Mouse (Mus musculus): ENCODE measurements around the gene Pxmp4. TPM values are rescaled to one million over a fixed set of nuclear protein-coding genes. Genes with fewer than 3 reads are reported as not detected.

Gene Pxmp4
- polyA plus RNA-seq, 1 experiment from 2014 or later: 28.0 TPM

DNA sequence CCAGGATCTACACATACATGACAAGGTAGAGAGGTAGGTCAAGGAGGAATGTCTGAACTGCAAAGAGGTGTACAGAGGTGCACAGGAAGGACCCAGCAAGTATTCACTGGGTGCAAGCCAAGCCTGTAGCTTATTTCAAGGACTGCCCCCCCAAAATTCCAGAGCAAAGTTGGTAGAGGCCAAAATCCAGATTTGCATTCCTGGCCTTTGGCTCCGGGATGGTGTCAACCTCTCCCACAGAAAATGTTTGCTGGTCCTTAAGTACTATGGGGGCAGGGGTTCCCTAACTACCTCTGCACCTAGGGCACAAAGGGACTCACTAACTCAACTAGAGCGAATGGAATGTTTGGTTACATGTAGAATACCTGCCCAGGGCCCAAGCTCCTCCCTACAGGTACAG, 35.7 kb downstream of the Pxmp4 start:
- 66% methylated on average over 2 of the region's 2 CpGs for WGBS
- peak overlapping the region; percentile 77; the same call in 1 of the 2 replicates for H3K9ac ChIP-seq
- ATAC-seq: no peak
- H3K36me3 ChIP-seq: peaks cover 4% of the 10 kb centered on the region; the same call in 1 of the 2 replicates
- H3K9me3 ChIP-seq: no peaks in the 10 kb centered on the region
- H3K27ac ChIP-seq: peak overlapping the region; percentile 88; the same call in 1 of the 2 replicates
- peaks cover 41% of the 10 kb centered on the region for H3K4me1 ChIP-seq (replicated peaks)
- no peaks in the 10 kb centered on the region for H3K27me3 ChIP-seq (replicated peaks)
- H3K4me3 ChIP-seq (replicated peaks): peak overlapping the region; percentile 90
- peak overlapping the region; percentile 78 for H3K4me2 ChIP-seq (replicated peaks)

DNA sequence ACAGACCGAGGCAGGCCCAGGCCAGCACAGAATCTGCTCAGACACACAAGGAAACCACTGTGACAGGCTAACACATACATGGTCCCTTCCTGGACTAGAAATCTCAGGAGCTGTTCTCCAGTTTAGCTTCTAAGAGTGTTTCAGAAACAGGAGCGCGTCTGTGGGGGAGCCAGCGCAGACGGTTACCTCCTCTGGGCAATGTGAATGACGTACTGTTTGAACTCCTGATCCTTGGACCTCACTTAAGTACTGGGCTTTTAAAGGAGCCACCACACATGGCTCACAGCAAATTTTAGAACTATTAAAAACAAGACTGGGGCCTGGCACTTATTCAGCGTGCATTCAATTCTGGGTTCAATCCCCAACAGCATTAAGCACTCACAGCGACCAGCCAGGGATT, 36.9 kb downstream of the Pxmp4 start:
- H3K36me3 ChIP-seq: peaks cover 9% of the 10 kb centered on the region; the same call in 1 of the 2 replicates
- H3K27ac ChIP-seq: no peak overlapping the region
- H3K27me3 ChIP-seq (replicated peaks): no peaks in the 10 kb centered on the region
- H3K4me2 ChIP-seq (replicated peaks): peak overlapping the region; percentile 9; the same call in 1 of the 2 replicates
- H3K4me3 ChIP-seq (replicated peaks): no peak overlapping the region
- ATAC-seq: no peak
- WGBS: 40% methylated on average over 8 of the region's 8 CpGs
- H3K4me1 ChIP-seq (replicated peaks): peaks cover 40% of the 10 kb centered on the region
- H3K9ac ChIP-seq: peak overlapping the region; percentile 36; the same call in 1 of the 2 replicates
- no peaks in the 10 kb centered on the region for H3K9me3 ChIP-seq

DNA sequence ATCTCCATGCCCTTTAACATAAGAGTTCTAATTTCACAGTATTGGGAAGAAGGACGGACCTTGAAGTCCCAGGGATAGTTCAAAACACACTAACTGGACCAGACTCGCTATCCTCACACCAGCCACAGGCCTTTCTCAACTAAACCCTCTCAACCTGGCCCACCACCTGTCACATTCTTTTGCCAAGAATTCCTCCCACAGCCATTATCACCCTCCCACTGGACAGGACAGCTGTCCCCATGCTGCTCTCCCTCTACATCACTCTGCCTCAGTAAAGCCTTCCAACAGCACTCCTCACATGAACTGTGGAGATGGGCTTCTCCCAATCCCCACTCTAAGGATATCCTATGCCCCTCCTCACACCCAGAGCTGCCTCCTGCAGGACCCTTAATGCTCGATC, 37.9 kb downstream of the Pxmp4 start:
- peaks cover 9% of the 10 kb centered on the region; the same call in 1 of the 2 replicates for H3K36me3 ChIP-seq
- H3K9me3 ChIP-seq: no peaks in the 10 kb centered on the region
- no peak for ATAC-seq
- WGBS: 79% methylated on average over 3 of the region's 3 CpGs
- H3K4me1 ChIP-seq (replicated peaks): peaks cover 35% of the 10 kb centered on the region
- no peak overlapping the region for H3K4me2 ChIP-seq (replicated peaks)
- no peak overlapping the region for H3K4me3 ChIP-seq (replicated peaks)
- H3K9ac ChIP-seq: no peak overlapping the region
- no peaks in the 10 kb centered on the region for H3K27me3 ChIP-seq (replicated peaks)
- H3K27ac ChIP-seq: no peak overlapping the region

DNA sequence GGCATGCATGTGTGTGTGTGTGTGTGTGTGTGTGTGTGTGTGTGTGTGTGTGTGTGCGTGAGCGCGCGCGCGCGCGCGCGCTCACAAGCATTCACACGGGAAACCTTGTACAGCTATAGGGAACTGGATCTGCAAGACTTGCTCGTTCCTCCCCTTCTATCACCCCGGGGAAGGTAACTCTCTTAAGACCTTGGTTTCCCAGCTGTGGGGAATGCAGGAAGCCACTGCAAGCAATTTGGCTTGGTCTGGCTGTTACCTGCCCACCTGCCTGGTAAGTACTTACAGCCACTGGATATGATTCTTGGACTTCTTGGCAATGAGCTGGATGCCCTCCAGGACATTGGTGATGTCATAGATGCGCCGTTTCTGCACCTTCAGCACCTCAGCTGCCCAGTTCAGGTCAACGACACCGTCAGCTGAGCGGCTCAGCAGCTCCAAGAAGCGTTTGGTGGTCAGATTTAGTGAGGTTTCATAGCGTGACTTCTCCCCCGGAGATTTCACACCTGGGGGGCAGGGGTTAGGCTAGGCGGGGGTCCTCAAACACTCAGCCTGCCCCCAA, 39.8 kb downstream of the Pxmp4 start:
- H3K27ac ChIP-seq: no peak overlapping the region
- H3K4me3 ChIP-seq (replicated peaks): no peak overlapping the region
- no peak for ATAC-seq
- no peak overlapping the region for H3K9ac ChIP-seq
- H3K9me3 ChIP-seq: no peaks in the 10 kb centered on the region
- H3K4me1 ChIP-seq (replicated peaks): peaks cover 37% of the 10 kb centered on the region
- H3K4me2 ChIP-seq (replicated peaks): no peak overlapping the region
- WGBS: 88% methylated on average over 22 of the region's 22 CpGs
- H3K27me3 ChIP-seq (replicated peaks): no peaks in the 10 kb centered on the region
- peaks cover 11% of the 10 kb centered on the region; the same call in 1 of the 2 replicates for H3K36me3 ChIP-seq

DNA sequence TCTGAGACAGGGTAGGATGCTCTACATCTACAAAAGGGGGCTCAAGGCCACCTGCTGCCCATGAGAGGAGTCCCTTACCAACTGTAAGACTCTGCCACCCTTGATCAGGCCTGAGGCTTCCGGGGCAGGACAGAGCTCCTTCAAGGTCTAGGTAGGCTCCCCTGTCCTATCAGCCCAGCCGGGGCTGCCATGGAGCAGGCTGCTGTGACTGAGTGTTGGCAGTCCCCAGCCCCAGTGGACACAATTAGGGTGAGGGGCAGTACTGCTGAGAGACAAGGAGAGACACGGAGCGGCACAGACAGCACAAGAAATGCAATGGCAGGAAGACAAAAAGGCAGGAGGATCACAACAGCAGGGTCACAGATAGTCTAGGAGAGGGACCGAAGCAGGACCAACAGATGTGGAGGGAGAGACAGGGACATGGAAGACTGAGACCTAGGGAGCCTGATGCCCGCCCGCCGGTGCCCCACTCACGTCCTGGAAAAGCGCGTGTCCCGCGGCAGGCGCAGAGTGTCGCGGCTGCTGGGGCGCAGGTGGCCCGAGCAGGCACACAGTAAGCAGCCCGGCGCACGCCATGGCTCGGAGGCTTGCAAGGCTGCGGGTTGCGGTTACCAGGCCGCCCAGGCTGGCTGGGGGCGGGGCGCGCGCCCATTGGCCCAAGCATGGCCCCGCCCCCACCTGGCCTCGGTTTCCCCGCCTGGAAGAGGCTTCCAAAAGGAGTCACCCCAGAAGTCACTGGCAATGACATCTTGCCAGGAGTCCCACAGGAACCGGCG, 45.1 kb downstream of the Pxmp4 start, which contains the start of gene Necab3:
TSS of gene Necab3 (minus strand) at position 627 of the 776 bp plus-strand sequence.
- 7% methylated on average over 34 of the region's 34 CpGs for WGBS
- H3K4me3 ChIP-seq (replicated peaks): peak within 1 kb of the TSS; percentile 25
- ATAC-seq: peak; percentile 76
- H3K36me3 ChIP-seq: peaks cover 11% of the 10 kb centered on the region; the same call in 1 of the 2 replicates
- H3K9ac ChIP-seq: peak within 1 kb of the TSS; percentile 26; the same call in 1 of the 2 replicates
- H3K9me3 ChIP-seq: no peaks in the 10 kb centered on the region
- no peaks in the 10 kb centered on the region for H3K27me3 ChIP-seq (replicated peaks)
- peaks cover 11% of the 10 kb centered on the region for H3K4me1 ChIP-seq (replicated peaks)
- peak within 1 kb of the TSS; percentile 67 for H3K4me2 ChIP-seq (replicated peaks)
- no peak within 1 kb of the TSS for H3K27ac ChIP-seq

DNA sequence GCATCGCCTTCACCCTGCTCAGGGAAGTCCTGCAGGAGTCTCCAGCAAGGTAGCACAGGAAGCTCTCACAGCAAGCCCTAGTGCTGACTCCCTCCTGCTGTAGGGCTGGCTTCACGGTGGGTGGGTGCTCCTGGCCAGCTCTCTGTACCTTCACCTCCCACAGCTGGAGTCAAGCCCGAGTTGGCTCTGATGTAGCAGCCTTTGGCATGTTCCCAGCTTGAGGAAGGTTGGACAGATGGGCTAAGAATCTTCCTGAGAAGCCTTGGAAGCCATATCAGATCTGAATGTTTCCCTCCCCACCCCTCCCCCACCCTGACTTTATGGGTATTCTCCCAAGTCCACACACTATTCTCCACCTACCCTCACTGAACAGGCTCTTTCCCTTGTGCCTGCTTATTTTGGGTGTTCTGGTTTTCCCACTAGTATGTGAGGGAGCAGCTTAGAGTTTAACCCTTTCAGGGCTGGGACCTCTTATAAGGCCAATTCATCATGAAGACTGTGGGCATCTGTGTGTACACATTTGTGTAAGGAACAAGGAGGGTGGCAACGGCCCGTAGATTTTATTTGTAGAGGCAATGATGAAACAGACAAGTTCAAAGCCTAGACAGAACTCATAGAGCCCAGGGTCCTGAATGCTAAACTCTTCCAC, 46.2 kb downstream of the Pxmp4 start:
- no peaks in the 10 kb centered on the region for H3K9me3 ChIP-seq
- no peak overlapping the region for H3K27ac ChIP-seq
- H3K4me2 ChIP-seq (replicated peaks): no peak overlapping the region
- H3K27me3 ChIP-seq (replicated peaks): peaks cover 7% of the 10 kb centered on the region
- no peak for ATAC-seq
- peaks cover 6% of the 10 kb centered on the region; the same call in 1 of the 2 replicates for H3K36me3 ChIP-seq
- 43% methylated on average over 5 of the region's 5 CpGs for WGBS
- no peak overlapping the region for H3K4me3 ChIP-seq (replicated peaks)
- H3K4me1 ChIP-seq (replicated peaks): peaks cover 16% of the 10 kb centered on the region
- H3K9ac ChIP-seq: no peak overlapping the region

DNA sequence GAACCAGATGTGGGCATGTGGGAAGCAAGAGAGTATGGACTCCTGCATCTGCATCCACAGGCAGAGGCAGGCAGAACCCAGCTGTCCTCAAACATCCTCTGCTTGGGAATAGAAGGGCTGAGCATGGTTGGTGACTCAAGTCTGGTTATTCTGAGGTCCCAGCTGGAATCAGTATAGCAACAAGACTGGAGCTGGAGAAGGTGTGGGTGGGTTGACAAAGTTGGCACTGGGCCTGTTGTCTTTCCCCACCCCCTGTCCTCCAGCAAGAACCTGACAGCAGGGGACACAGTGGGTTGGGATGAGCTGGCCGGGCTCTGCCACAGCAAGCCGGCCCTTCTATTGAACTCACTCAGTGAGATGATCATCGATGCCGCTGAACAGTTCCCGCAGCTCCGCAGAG, 48.3 kb downstream of the Pxmp4 start:
- Histone ChIP-seq H3K4me2 (replicated peaks) (no peak overlapping the region), H3K9me3 (no peaks in the 10 kb centered on the region), H3K4me1 (replicated peaks) (peaks cover 17% of the 10 kb centered on the region), H3K9ac (no peak overlapping the region), H3K36me3 (no peaks in the 10 kb centered on the region), H3K4me3 (replicated peaks) (no peak overlapping the region), H3K27me3 (replicated peaks) (peaks cover 24% of the 10 kb centered on the region), H3K27ac (no peak overlapping the region)
- 89% methylated on average over 6 of the region's 6 CpGs for WGBS
- no peak for ATAC-seq

DNA sequence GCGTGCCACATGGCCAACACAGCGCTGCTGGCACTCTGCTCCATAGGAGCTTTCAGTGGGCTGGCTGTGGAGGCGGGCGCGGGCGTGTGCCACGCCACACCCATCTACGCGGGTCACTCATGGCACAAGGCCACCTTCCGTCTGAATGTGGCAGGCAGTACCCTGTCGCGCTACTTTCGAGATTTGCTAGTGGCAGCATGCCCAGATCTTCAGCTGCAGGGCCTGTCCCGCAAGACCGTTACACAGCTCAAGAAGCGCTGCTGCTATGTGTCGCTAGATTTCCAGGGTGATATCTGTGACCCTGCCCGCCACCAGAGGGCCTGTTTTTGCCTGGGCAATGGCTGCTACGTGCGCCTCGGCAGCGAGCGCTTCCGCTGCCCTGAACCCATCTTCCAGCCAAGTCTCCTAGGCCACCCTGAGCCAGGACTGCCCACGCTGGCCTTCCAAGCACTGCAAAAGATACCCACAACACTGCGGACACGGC, 51.0 kb downstream of the Pxmp4 start:
- Histone ChIP-seq H3K9me3 (no peaks in the 10 kb centered on the region), H3K4me3 (replicated peaks) (0 out of 2 replicates have a peak overlapping the region, but pooled peaks have one; percentile 5), H3K9ac (0 out of 2 replicates have a peak overlapping the region, but pooled peaks have one; percentile 1), H3K27me3 (replicated peaks) (peaks cover 28% of the 10 kb centered on the region), H3K4me1 (replicated peaks) (peaks cover 18% of the 10 kb centered on the region), H3K36me3 (no peaks in the 10 kb centered on the region), H3K27ac (no peak overlapping the region), H3K4me2 (replicated peaks) (peak overlapping the region; percentile 48)
- WGBS: 25% methylated on average over 27 of the region's 27 CpGs
- peak; percentile 37 for ATAC-seq

DNA sequence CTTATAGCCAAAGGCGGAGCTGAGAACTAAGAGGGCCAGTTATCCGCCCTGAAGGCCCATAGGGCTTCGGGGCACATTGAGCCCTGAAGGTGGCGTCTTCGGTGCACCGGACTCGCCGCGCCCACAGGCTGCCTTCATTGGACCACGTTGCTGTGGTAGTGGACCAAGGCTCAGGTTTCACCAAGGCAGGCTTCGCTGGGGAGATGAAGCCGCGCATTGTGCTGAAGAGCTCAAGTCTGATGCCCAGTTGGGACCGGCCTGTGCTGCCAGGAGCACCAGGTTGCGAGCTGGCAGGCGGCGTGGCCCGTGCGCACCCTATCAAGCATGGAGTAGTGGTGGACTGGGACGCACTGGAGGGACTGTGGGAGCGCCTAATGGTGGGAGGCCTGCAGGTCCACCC, 51.6 kb downstream of the Pxmp4 start:
- H3K9ac ChIP-seq: no peak overlapping the region
- H3K9me3 ChIP-seq: no peaks in the 10 kb centered on the region
- H3K27me3 ChIP-seq (replicated peaks): peaks cover 28% of the 10 kb centered on the region
- no peaks in the 10 kb centered on the region for H3K36me3 ChIP-seq
- no peak overlapping the region for H3K27ac ChIP-seq
- no peak for ATAC-seq
- H3K4me1 ChIP-seq (replicated peaks): peaks cover 18% of the 10 kb centered on the region
- H3K4me3 ChIP-seq (replicated peaks): no peak overlapping the region
- peak overlapping the region; percentile 48 for H3K4me2 ChIP-seq (replicated peaks)
- WGBS: 34% methylated on average over 21 of the region's 21 CpGs

DNA sequence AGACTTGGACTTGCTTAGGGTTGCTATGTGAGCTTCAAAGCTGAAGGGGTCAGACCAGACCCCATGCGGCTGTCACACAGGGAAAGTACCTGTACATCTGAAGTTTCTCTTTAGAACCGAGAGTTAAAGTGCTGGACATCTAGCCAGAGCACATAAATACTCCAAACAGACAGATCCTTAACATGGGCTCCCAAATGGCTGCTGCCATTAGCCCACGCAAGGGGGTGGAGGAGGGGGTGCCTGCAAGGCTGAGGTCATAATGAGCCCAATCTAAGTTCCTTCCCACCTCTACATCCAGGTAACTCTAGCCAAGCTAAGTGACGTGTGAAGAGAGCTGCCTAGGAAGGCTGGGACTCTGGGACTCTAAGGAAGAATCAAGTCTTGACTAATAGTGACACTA, 52.0 kb downstream of the Pxmp4 start, which contains the start of gene Actl10:
TSS of gene Actl10 (plus strand) at position 301 of the 400 bp plus-strand sequence.
- Histone ChIP-seq H3K36me3 (no peaks in the 10 kb centered on the region), H3K27ac (no peak within 1 kb of the TSS), H3K9me3 (no peaks in the 10 kb centered on the region), H3K4me1 (replicated peaks) (peaks cover 18% of the 10 kb centered on the region), H3K9ac (0 out of 2 replicates have a peak within 1 kb of the TSS, but pooled peaks have one; percentile 1), H3K4me3 (replicated peaks) (0 out of 2 replicates have a peak within 1 kb of the TSS, but pooled peaks have one; percentile 5), H3K27me3 (replicated peaks) (peaks cover 28% of the 10 kb centered on the region), H3K4me2 (replicated peaks) (peak within 1 kb of the TSS; percentile 48)
- WGBS: 78% methylated on average over 4 of the region's 4 CpGs
- no peak for ATAC-seq

DNA sequence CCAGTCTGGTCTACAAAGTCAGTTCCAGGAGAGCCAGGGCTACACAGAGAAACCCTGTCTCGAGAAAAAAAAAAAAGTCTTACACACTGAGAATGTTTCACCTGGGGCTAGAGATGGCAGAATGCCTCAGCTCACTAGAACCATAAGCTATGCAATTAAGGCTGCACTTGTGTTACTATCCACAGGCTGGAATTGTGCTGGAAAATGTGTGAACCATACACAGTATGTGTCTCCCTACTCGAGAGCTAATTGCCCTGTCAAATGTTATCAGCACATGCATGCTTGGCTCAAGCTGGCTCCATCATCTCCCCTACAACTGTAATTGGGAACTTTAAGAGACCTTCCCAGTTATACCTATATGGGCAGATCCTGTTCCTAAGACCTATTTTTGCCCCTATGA, 52.6 kb downstream of the Pxmp4 start:
- Histone ChIP-seq H3K27ac (no peak overlapping the region), H3K4me2 (replicated peaks) (no peak overlapping the region), H3K9ac (no peak overlapping the region), H3K9me3 (no peaks in the 10 kb centered on the region), H3K27me3 (replicated peaks) (peaks cover 28% of the 10 kb centered on the region), H3K4me3 (replicated peaks) (no peak overlapping the region), H3K4me1 (replicated peaks) (peaks cover 18% of the 10 kb centered on the region), H3K36me3 (no peaks in the 10 kb centered on the region)
- 75% methylated on average over 2 of the region's 2 CpGs for WGBS
- no peak for ATAC-seq

DNA sequence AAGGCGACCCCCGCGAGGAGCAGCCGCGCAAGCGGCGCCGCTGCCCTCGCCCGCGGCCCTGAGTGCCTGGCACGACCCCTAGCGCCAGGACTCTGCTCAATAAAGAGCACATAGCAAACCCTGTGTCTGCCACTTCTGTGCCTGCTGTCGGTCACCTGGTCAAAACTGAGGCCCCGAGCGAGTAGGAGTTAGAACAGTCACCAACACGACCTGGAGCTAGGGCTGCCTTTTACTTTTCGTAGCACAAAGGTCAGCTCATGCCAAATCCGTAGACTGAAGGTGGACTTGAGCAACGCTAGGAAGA, 53.7 kb downstream of the Pxmp4 start:
- H3K9ac ChIP-seq: no peak overlapping the region

More for the DNA sequence above, 53.7 kb downstream of the Pxmp4 start:
- 16% methylated on average over 20 of the region's 20 CpGs for WGBS
- Histone ChIP-seq H3K27me3 (replicated peaks) (peaks cover 28% of the 10 kb centered on the region), H3K36me3 (no peaks in the 10 kb centered on the region), H3K4me2 (replicated peaks) (peak overlapping the region; percentile 92), H3K9me3 (no peaks in the 10 kb centered on the region), H3K4me1 (replicated peaks) (peaks cover 18% of the 10 kb centered on the region), H3K27ac (no peak overlapping the region), H3K4me3 (replicated peaks) (peak overlapping the region; percentile 44)
- 0 out of 2 replicates have a peak, but pooled peaks have one; percentile 6 for ATAC-seq
